Mouse (Mus musculus): ENCODE results near the gene Tmem243.

GRCm38 (mm10) chr5:9135588-9135987 is 35.1 kb downstream of the Tmem243 start:
- TF ChIP-seq POLR2A (IDR thresholded peaks at IDR 0.05; ENCODE audit: borderline replicate concordance, control insufficient read depth, low read depth, low read length): no peak
- TF ChIP-seq CTCF (IDR thresholded peaks at IDR 0.05; ENCODE audit: control insufficient read depth, insufficient read depth, low read length): no peak

Measured in bone marrow, adult 2 months (tissue).